Mouse (Mus musculus) testis, postnatal 10 days (tissue): ENCODE data around the gene Gm9817.

ENCODE experiments used
- DNase-seq: peaks from one replicate; pipeline ENCODE4 v3.0.0; 2021; ENCODE audit warnings: low spot score

Gene Gm9817

DNA sequence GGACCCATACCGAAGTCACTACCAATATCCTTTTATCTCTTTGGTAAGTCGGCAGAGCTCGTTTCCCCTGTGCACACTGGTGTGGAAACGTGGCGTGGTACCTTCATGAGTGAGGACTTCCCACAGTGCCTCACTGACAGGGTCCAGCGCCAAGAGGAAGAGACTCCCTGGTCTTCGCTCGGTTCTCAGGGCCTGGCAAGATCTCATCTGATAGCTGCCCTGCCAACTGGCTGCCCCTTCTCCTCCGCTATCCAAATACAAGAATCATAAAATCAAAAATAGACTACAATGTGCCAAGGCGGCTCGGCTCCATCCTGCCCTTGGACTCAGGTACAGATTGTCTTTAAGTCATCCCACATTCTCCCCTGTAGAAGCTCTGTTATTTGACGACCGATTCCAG lies 11.4 kb downstream of the Gm9817 start:
- no peak for DNase-seq

DNA sequence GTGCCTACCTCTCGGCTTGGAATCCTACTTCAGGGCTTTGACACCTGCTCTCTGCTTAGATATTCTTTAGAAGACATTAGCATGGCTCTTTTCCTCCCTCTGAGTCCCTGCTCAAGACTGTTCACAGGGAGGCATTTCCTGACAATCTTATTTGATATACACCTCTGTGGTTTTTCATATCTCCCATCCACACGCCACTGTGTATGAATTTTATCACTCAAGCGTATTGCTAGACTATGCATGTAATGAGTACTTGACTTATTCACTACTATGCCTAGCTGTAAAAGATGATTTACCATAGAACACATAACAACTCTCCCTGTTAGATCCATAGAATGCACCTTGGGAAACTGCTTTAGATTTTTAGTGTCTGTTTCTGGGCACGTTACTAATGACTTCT lies 14.3 kb downstream of the Gm9817 start:
- no peak for DNase-seq

DNA sequence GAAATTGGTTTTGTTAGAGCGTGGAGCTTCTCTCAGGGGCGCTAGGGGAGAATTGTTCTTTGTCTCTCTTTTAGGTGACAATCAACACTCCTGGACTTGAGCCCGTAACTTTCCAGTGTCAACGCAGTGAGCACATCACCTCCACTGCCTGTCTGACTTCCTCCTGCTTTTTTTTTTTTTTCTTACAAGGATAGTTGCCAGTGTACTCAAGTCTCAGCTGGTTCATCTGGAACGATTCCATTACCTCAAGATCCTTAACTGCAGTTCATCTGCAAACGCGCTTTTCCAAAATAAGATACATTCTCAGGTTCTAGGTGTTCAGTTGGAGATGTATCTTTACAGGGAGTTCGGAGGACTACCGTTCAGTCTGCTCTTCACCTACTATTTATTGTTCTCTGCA lies 16.5 kb downstream of the Gm9817 start:
- no peak for DNase-seq

DNA sequence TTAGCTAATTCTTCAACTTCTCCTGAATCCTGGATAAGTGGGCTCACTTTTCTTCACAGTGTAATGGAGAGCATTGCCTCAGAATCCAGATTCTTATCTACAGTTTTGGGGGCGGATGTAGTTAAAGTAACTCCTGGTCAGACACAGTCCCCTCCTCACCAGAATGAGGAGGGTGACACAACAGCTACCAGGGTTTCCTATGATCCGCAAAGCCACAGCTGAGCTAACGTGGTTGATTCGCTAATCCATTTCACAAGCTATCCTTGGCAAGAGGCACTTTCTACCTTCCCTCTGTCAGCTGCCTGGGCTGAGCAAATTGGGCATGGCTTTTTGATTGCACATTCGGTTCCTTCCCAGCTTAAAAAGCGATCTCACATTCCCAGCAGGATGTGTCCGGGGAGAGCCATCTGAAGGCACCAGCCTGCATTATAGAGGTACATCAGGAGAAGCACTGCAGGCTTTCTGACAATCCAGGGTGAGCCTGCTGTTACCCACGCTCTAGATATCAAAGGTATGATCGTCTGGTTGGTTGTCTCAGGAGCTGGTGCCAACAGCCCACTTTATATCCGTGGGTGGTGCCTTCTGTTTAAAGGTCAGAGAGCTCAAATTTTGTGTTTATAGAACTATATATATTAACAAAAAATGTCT lies 21.2 kb downstream of the Gm9817 start:
- no peak for DNase-seq

DNA sequence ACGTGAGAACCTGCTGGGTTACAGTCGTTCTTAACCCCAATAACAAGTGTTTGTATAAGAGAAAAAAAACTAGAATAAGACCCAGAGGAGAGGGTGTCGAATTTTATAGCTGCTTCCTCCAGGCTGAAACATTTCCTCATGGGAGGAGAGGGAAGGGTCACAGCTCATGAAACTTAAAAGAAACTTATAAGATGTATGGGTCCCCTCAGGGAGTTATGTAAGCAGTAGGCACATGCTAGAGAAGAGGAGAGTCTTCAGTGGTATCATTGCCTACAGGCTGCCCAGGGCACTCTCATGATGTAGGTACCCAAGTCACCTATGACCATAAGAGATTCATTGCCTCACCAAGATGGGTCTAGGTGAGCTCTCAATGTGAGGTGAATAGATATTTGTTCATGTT lies 28.0 kb downstream of the Gm9817 start:
- no peak for DNase-seq

DNA sequence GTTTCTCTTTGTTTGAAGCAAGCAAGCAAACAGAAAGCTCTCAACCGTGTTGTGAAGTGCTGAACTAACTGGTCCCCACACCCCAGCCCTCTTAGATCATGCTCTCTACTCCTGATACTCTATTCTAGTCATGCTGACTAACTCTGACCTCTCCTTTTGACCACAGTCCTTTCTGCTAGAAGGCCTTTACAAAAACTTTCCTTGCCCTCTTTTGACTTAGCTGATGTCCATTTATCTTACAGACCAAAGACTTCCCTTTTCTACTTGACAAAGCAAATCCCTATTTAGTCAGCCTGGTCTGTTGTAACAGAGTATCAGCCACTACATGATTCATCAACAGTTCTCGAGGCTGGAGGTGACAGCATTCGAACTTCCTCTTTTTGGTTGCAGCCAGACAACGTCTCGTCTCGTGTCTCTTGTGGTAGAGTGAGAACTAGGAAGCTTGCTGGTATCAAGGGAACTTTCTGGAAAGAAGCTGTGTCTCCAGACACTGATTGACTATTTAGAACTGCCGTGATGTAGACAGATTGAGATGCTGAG lies 30.4 kb downstream of the Gm9817 start:
- no peak for DNase-seq

DNA sequence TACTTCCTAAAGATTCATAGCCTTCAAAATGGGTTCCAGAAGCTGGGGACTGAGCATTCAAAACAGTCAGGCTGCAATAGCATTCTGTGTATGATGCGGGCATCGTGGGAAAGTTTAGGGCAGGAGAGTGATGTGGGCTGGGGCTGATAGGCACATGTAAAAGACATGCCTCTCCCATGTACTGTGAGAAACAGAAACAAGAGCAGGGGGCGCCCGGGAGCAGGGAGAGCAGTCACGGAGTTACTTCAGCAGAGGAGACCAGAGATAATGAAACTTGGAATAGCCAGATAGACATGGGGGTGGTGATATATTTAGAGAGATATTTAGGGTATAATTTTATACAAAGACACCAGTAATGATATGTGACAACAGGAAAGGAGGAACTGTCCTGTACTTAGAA lies 39.9 kb downstream of the Gm9817 start:
- no peak for DNase-seq

DNA sequence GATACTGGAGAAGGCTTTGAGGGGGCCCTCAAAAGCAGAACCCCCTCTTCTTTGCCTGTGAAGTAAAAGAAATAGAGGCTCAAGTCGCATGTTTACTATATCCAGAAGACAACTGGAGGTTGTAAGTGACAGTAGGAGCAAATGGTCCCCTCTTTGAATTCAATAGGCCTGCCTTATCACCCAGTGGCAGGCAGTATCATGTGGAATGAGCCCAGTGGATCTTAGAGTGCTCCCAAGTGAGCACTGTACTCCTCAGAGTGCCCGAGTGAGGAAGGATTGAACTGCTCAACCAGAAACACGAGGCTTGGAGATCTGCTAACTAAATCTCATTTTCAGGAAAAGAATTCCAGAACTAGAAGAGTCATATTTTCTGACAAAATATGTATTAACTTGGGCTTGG lies 40.3 kb downstream of the Gm9817 start:
- DNase-seq = no peak
